Mouse (Mus musculus) forebrain, embryonic 12.5 days (tissue): ENCODE data around the gene Map3k7cl. TPM values are rescaled to one million over a fixed set of nuclear protein-coding genes. Genes with fewer than 3 reads are reported as not detected.

Experiments
- polyA plus RNA-seq: library from polyadenylated mRNA; unstranded; fragments of >200 nt; fragmentation: Nextera tagmentation; extraction: Ambion mirVana; gene quantifications from 2 replicates; pipeline ENCODE4 v1.2.1, GENCODE M21; 2016

The Map3k7cl gene
- polyA plus RNA-seq, 1 experiment from 2014 or later = not detected

Other genes with a start within 250 kb of the Map3k7cl start
- gene N6amt1, start 199.1 kb upstream of the Map3k7cl start, polyA plus RNA-seq = 16.2 and 16.5 TPM in 2 replicates
- 35.8 and 38.5 TPM in 2 replicates for gene Ltn1, start 120.7 kb upstream of the Map3k7cl start, polyA plus RNA-seq
- gene Rwdd2b, start 112.8 kb upstream of the Map3k7cl start, polyA plus RNA-seq = 10.0 and 10.8 TPM in 2 replicates
- gene Usp16, start 98.6 kb upstream of the Map3k7cl start, polyA plus RNA-seq = 43.8 and 50.4 TPM in 2 replicates
- 529 and 541 TPM in 2 replicates for gene Cct8, start 57.5 kb upstream of the Map3k7cl start, polyA plus RNA-seq
- gene Bach1, start 145.6 kb downstream of the Map3k7cl start, polyA plus RNA-seq = 19.3 and 19.4 TPM in 2 replicates